Mouse (Mus musculus) frontal cortex, postnatal 36 days (tissue): ENCODE measurements at regions not wholly inside any gene's neighbourhood (a gene's known extent, or its start where the extent isn't known, plus 50 kb on each side); places are given as distances from the start of the nearest gene placed in this dataset.
A peak's percentile ranks its signal among the peaks of the same experiment; 100 is the strongest.

ENCODE experiments used
- DNase-seq, 2 experiments: peaks; one replicate each; pipeline ENCODE4 v3.0.0; 2022; ENCODE audit warnings: low spot score in 2 of 2

DNA sequence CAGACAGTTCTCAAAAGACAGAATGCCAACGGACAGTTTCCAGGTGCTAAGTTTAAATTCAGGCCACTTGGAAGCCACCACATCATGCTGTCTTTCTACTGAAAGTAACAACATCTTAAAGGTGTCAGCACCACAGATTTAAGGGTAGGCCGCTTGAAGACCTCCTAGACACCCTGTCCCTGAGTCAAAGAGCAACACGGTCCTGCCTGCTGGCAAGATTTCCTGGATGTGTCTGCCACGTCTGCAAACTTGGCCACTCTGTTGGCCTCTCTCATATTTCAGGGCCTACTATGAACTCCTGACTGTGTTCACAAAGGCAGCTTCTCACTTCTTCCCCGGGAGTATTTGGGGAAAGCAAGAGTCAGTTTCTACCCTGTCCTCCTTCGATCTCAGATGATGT, 194.7 kb upstream of the Esrrg start:
- DNase-seq = no peak

DNA sequence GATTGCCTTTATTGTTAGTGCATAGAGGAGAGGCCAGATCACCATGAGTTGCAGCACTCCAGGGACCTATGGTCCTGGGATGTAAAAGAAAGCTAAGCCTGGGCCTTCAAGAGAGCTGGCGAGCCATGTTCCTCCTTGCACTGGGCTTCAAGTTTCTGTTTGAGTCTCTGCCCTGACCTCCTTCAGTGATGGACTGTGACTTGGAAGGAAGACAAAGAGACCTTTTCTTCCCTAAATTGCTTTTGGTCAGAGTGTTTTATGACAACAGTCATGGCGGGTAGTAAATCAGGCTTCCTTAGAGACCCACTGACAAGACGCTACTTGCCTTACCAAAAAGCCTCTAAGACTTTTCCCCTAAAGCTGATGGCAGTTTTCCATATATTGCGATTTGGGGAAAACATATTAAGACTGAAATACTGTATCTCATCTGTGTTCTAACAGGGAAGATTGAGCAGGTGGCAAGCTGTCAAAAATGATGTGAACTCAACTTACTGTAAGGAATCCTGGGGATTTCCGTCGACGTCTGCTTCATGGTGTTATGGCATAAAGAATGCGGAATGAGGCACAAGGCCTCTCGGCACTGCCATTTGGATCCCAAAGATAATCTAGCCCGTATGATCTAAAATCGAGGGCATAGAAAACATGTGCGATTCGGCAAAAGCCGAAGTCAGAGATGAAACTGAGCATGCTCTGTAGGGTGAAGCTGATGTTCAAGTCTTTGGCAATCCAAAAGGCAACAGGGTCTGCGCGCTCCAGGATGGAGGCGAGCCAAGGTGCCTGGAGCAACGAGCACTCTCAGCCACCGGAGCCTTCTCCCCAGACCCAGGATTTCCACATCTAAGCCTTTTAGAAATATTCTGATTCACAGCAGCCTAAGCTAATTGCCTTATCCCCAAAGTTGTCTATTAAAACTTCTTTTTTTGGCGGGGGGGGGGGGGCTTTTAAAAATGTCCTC, 190.1 kb upstream of the Esrrg start:
- DNase-seq = no peak

DNA sequence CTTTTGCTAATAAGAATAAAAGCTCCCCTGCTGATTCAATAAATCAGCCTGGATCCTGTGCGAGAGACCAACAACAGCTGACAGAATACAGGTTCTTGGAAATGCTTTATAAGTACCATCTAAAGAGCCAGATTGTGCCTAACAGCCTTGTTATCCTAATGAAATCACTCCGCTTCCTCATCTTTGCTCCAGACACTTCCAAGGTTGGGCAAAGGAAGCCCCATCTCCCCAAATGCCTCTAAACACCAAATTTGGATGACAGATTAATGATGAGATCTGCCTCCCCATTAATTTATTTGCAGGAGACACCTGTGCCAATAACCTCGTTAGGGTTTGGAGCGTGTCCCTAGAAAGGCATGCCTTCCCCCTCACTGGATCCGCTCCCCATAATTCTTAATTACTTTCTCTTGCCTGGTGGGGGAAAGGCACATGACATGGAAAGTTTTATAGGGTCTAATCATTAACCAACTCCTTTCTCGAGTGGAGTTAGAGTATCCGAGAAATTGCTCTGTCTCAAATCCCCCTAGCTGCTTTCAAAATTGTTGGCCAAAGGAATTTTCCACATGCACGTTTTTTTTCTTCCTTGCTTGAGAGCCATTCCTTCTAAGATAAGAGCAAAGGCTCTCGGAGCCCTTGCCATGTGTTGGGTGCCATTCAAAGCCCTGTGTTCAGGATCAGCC, 179.9 kb upstream of the Esrrg start:
- no peak for DNase-seq

DNA sequence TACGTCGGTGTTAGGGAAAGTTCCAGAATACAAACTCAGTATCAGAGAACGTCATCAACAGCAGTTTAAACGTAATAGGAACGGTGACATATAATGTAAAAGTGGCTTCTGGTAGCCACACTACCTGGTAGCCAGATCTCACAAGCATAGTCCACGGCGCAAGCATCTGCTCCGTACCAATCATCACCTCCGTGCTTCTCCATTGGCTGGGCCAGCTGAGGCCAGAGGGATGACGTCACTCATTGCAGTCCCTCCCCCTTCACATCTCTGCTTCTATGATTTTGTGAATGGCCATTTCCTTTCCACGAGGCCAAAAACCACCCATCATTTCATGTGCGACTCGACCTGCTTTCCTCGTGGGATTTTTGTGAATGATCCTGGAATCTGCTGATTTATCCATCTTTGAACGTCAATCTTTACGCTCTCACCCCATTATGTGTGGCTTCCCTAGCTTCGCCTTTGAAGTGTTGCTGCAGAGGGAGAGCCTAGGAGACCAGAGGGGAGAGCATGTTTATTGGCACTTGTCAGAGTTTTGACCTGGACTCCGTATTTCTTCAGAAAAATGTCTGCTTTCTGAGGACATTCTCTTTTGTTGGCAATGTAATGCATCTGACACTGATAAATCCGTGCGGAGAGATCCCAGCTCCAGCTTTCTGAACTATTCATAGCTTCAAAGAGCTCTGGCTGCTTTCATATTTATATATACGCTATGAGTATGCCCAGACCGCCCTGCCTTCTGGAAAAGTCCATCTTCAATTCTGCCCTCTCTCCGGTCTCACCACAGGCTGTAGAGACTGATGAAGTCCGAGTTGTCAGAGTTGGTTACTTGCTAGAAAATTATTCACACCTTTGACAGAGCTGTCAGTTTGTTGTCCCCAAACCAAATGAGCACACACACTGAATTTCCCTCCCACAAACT, 174.6 kb upstream of the Esrrg start:
- DNase-seq = peak in 1 of 2 experiments; percentile 3

DNA sequence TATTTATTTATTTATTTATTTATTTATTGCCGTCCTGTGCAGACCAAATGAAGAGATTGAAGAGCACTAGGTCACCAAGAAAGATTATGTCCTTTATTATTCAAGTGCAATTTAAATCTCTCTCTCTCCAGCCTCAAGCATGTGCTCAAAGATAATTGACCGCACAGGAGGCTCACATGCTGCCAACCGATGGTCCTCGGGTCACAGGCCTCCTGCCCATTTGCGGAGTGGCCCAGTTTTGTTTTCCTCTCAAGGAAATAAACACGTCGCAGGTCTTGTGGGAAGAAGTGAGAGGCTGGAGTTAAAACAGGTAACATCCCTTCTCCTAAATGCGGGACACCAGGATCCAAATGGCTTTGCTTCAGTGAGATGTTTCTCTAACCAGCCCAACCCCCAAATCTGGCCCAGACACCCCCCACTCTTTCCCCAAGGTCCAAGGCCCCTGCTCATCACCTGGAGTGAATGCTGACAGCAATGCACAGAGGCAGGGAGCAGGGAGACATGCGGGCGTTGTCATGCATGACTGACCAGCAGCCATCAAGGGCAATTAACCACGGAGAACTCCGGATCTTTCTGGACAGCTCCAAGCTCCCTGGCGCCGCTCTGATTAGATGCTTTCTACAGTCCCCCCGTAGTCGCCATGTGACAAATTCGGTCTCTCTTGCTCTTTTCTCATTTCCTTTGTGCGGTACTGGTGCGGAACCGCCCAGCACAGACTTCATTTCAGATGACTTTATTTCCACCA, 169.2 kb upstream of the Esrrg start:
- no peak for DNase-seq

DNA sequence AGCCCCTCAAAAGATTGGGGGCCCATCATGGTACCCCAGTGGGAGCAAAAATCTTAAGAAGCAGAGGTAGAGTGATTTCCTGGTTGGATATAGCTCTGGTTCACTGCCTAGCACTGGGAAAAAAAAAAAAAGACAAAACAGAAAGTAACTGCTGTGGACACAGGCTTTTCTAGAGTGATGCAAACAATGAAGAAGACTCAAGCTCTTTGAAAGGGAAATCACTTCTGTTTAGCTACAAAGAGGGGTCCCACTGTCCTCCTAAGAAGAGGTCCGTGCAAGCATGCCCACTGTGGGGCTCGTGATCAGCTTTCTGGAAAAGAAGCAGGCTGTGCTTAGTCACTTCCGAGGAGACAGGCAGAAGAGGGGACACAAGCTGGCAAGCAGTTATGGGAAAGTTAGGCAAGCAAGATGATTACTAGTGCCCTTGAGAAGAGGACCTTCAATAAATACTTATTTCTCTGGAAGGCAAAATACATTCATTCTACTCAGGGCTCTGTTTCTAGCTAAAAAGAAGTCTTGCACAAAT, 166.9 kb upstream of the Esrrg start:
- no peak for DNase-seq

DNA sequence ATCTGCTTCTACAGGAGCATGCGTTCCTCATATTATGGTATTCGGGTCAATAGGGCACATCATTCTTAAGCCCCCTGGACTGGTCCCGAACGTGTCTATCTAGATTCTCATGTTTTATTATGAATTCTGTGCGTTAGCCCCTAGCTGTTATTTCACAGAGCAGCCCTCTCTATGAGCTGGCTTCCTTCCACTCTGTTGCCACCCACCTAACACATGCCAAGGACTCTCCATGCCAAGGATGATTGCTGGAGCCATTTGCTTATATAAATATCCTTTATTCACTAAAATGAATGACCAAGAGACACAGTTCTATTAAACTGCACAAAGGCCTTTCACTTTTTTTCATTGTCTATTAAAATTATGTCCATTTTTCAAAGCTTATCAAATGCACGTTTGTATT, 162.1 kb upstream of the Esrrg start:
- DNase-seq = peak; percentile 5 to 8

DNA sequence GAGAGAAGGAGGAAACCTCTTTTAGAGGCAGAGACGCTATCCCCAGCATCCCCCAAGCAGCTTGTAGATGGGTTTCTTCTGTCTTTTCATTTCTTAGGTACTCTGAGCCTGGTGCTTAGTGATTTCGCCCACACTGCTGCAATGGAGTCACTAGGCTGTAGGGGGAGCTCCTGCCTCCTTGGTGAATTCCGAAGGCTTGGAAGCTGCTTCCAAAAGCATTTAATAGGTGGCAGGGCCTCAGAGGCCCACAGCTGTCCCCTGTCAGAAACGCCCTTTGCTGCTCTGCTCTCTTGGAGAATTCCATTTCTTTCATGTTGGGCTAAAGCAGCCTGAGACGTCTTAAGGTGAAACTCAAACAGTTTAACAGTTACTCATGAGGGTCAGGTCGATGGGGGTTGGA, 160.4 kb upstream of the Esrrg start:
- DNase-seq = peak; percentile 80 to 86

DNA sequence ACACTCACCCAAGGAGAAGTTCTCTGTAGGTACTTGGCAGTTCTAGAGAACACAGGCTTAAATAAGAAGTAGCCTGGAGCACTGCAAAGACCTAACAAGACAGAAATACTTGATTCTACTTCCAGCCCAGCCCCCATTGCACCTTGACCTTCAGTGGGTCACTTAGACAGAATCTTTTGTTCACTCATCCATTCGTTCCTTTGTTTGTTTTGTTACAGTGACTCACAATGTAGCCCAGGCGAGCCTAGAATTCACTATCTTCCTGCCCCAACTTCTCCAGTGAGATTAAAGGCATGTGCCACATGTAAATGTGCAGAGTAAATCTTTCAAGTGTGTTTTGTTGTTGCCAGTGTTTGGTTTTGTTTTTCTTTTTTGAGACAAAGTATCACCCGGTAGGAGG, 158.5 kb upstream of the Esrrg start:
- no peak for DNase-seq

DNA sequence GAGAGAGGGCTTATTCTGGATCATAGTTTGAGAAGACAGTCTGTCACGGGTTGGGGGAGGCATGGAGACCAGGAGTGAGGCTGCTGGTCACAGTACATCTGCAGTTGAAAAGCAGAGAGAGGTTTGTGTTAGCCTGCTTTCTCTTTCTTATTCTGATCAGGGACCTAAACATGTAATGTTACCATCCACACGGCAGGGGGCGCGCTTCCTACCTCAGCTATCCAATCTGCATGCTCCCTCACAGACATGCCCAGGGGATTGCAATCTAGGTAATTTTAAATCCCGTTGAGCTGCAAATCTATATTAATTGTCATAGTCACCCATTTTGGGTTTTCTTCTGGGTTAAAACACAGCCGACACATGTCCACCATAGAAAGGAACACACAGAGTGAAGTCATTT, 156.4 kb upstream of the Esrrg start:
- DNase-seq = peak in 1 of 2 experiments; percentile 19

DNA sequence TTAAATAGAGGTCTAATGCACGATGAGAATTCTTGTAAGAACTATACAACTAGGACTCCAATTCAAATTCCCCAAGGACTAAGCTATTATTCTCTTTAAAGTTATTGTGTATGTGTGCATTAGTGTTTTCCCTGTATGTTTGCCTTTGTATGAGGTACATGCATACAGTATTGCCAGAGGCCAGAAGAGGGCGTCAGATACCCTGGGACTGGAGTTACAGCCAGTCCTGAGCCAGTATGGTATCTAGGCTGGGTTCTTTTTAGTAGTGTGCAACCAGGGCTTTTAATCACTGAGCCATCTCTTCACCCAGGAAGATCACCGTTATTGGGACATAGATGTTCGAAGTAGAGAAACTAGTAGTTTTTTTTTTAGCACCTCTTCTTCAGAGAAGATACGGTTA, 154.2 kb upstream of the Esrrg start:
- no peak for DNase-seq

DNA sequence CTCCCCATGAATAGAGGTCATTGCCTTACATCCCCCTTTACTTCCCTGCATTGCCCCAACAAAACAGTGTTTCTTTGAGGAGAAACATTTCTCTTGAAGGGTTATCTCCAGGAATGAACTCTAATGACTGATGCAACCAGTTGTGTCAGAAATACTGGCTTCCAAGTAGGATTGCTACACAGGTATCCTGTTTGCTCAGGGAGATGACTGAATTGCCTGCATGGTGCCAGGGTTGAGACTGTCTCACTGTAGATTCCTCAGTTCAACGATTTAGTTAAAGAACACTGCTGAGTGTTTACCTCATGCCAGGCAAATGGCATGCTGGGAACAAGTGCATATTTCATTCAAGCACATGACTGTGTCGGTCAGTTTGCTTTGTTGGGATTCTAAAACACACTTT, 123.8 kb upstream of the Esrrg start:
- DNase-seq = no peak

DNA sequence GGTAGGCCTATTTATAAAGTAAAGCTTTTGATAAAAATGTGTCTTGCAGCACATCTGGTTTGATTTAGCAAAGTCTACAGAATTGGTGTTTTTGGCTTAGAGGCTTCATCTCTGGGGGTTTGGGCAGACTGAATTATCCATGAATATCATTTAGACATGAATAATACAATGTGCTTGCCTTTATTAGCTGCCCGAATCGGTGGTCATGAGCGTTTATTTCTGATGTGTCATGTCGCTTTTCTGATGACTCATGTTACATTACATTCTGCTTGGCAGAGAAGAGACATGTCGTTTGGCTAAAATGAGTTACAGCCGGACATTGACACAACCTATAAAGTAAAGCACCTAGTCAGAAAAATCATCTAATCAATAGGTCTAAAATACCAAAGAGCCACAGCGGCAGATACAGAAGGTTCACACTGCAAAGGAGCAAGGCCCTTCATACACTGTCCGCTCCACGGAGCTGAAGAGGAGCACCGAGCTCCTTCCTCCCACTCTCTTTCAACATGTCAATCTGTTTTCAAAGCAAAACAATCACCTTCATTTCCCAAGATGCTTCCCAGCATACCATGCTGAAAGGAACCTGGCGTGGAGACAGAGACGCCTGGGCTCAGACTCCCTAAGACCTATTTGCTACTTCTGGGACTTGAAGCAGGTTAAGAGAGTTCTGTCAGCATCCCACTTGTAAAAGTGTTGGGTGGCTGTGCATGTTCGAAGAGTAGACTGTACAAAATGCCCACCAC, 120.5 kb upstream of the Esrrg start:
- no peak for DNase-seq

DNA sequence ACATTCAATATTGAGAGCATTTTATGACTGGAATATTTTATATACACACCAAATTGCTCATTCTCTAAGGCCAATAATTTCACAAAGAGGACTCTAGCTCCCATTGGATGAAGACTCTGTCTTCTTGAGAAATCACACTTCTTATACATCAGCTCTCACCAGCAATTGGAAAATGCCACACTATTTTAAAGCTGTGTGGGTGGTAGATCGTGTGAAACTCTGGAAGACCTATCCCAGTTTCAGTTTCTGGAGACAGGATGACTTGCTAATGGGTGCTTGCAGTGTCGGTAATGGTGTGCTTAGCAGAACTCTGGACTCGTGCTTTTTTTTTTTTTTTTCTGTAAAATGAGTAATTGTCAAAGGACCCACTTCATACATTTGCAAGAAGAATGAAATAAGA, 119.1 kb upstream of the Esrrg start:
- peak in 1 of 2 experiments; percentile 35 for DNase-seq

DNA sequence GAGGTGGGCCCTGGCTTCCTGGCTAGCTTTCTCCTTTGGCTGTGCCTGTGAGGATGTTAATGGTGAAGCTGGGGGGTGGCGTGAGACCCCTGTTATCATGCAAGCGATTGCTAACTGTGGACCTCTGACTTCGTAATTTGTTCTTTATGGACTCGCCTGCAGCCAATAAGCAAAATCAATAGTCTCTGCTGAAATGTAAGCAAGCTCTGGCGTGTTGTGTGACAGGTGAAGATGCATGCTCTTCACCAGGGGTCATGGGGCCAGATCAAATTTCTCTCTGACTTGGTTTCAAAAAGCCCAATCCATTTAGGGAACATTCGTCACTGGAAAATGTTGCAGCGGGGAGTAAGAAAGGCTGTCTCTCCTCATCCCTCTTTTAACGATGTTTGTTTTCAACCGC, 103.2 kb upstream of the Esrrg start:
- DNase-seq = no peak

DNA sequence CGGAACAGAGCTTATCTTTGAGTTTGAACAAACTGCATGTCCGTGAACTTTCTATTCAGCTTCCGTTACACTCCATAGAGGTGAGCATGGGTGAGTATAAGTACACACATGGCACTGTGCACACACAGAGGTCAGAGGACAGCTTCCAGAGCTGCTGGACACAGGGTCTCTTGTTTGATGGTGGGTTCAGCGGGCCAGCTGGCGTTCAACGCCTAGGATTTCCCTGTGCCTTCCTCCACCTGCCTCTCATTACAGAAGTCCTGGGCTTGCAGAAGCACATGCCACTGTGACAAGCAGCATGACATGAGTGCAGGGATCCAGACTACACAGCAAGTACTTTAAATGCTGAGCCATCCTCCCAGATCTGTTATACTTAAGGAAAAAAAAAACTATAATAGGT, 101.4 kb upstream of the Esrrg start:
- DNase-seq = no peak

DNA sequence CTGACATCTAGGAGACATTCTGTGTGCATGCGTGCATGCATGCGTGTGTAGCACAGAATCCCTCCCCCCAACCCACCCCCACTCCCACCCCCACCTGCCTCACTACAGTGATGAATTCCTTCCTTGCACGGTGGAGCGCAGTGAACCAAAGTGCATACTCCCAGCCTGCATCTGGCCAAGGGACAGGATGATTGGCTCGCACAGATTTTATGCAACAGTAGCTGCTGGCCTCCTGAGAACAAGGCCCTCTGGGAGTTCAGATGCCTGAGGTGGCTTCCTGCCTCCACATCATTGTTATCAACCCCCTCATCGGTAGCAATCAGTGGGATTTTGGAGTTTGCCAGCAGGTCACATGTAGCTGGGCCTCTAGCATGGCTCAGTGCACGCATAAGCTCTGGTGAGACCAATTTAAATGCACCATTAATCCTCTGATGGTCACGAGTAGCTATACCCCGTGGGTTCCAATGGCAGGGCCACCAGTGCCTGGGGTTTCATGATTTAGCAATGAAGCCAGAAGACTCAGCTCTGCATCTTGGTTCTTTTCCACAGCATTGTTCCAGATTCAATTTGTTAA, 77.2 kb upstream of the Esrrg start:
- no peak for DNase-seq

DNA sequence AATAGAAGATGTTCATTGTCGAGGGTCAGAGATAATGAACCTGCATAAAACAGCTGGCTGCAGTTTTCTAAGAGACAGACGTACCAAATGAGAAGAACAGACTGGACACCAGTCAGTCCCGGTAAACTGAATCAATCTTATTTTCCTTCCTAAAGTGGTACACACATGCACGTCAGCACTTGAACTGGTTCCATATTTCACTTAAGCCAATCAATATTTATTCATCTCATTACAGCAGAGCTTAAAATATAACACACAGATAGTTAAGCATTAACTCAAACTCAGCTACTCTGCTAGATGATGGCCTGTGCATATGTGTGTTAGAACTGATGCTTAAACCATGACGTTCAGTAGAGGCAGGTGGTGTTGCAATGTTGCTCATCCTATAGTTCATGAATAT, 72.3 kb upstream of the Esrrg start:
- no peak for DNase-seq

DNA sequence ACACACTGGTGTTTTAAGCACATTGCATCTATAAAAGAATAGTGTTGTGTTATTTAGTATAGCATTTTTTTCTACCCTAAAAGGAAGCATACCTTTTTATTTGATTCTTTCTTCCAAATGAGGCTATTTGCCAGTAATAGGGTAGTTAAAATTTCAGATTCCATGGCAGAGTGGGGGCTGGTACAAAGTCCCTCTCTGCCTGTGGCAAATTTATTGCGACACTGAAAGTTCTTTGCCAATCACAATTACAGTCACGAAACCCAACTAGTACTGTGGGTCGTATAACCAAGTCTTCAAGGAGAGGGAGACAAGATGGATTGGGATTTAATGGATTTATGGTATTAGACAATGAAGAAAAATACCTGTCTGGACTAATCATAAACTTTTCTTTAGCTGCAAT, 51.9 kb upstream of the Esrrg start:
- DNase-seq = no peak
